Mouse (Mus musculus) left cerebral cortex, postnatal 10 days (tissue): ENCODE results near the gene Ctps2. TPM values are rescaled to one million over a fixed set of nuclear protein-coding genes. Genes with fewer than 3 reads are reported as not detected.
A peak's percentile ranks its signal among the peaks of the same experiment; 100 is the strongest.
"Not testable (repeated sequence)": the region's sequence is repeated elsewhere in the genome, so short reads cannot be mapped to it uniquely, and the experiment has no call there.

ENCODE experiments used
- DNase-seq, 2 experiments: peaks; one replicate each; pipeline ENCODE4 v3.0.0; 2021 to 2022; ENCODE audit warnings: low spot score in 2 of 2, mixed read lengths in 1 of 2; ENCODE audit errors: extremely low spot score in 1 of 2
- intact Hi-C: fragments of 180-260 bp; cut with DNase I; formaldehyde crosslinking; loops from one replicate; pipeline ENCODE4 v1.15.1; 2025
- total RNA-seq, 2 experiments: library from RNA; stranded (reverse); gene quantifications; 2 replicates each; pipeline ENCODE4 v1.2.3; 2021

Ctps2 gene
- 10 to 100 TPM; 70.3 to 70.4 TPM for total RNA-seq

- intact Hi-C loops, result loop anchor here (5.0 kb wide), 1 partner anchor 1011 kb away; no protein-coding TSS in a partner anchor
- no peak for DNase-seq
These were observed at the start of gene Ctps2 for GRCm38 (mm10) chrX:162900938-162901337. Ctps2 (plus strand) TSS chrX:162901238.

GRCm38 (mm10) chrX:162868294-162868965 is 32.6 kb upstream of the Ctps2 start:
- DNase-seq, result no peak
- intact Hi-C loops, result no loop called here

- DNase-seq, result peak in 1 of 2 experiments; percentile 19
- intact Hi-C loops, result no loop called here
These were observed 29.1 kb upstream of the Ctps2 start for GRCm38 (mm10) chrX:162871734-162872517.

GRCm38 (mm10) chrX:162873761-162874160 is 27.3 kb upstream of the Ctps2 start:
- intact Hi-C loops, result no loop called here
- DNase-seq, result no peak

- DNase-seq, result no peak
- intact Hi-C loops, result no loop called here
These were observed 22.8 kb upstream of the Ctps2 start for GRCm38 (mm10) chrX:162878236-162878635.

GRCm38 (mm10) chrX:162887931-162888511 is 13.0 kb upstream of the Ctps2 start, which contains the start of gene Syap1:
Syap1 (minus strand) TSS chrX:162888447.
- intact Hi-C loops, result no loop called here

GRCm38 (mm10) chrX:162888575-162889223 is 12.3 kb upstream of the Ctps2 start:
- intact Hi-C loops, result not testable (repeated sequence)

More at GRCm38 (mm10) chrX:162887931-162888511, 13.0 kb upstream of the Ctps2 start, which contains the start of gene Syap1:
- peak; percentile 36 to 91 for DNase-seq

GRCm38 (mm10) chrX:162901371-162902039 is 467 bp downstream of the Ctps2 start:
- peak in 1 of 2 experiments; percentile 35 for DNase-seq
- intact Hi-C loops, result loop anchor here (5.0 kb wide), 1 partner anchor 1011 kb away; no protein-coding TSS in a partner anchor

More at GRCm38 (mm10) chrX:162888575-162889223, 12.3 kb upstream of the Ctps2 start:
- DNase-seq, result not testable (repeated sequence)

- intact Hi-C loops, result loop anchor here (5.0 kb wide), 1 partner anchor 1010 kb away; no protein-coding TSS in a partner anchor
- peak; percentile 4 to 31 for DNase-seq
These were observed 1.1 kb downstream of the Ctps2 start for GRCm38 (mm10) chrX:162902040-162902734.

GRCm38 (mm10) chrX:162907554-162907953 is 6.5 kb downstream of the Ctps2 start:
- intact Hi-C loops, result no loop called here
- no peak for DNase-seq

GRCm38 (mm10) chrX:162913651-162914050 is 12.6 kb downstream of the Ctps2 start:
- no peak for DNase-seq
- intact Hi-C loops, result no loop called here

- intact Hi-C loops, result no loop called here
- peak; percentile 23 to 45 for DNase-seq
These were observed 14.7 kb downstream of the Ctps2 start for GRCm38 (mm10) chrX:162915697-162916096.

GRCm38 (mm10) chrX:162921487-162922125 is 20.6 kb downstream of the Ctps2 start:
- DNase-seq, result no peak
- intact Hi-C loops, result no loop called here

GRCm38 (mm10) chrX:162931467-162931866 is 30.4 kb downstream of the Ctps2 start:
- DNase-seq, result no peak
- intact Hi-C loops, result loop anchor here (10.0 kb wide), 1 partner anchor 983 kb away; no protein-coding TSS in a partner anchor

GRCm38 (mm10) chrX:162942027-162942426 is 41.0 kb downstream of the Ctps2 start:
- DNase-seq, result no peak
- intact Hi-C loops, result no loop called here

- DNase-seq, result peak; percentile 25 to 28
- intact Hi-C loops, result no loop called here
These were observed 48.9 kb downstream of the Ctps2 start for GRCm38 (mm10) chrX:162949811-162950439.

- no peak for DNase-seq
- intact Hi-C loops, result no loop called here
These were observed 56.9 kb downstream of the Ctps2 start for GRCm38 (mm10) chrX:162957921-162958320.
